Mouse (Mus musculus): Measurements from ENCODE around the gene Fads1.

GRCm38 (mm10) chr19:10197130-10197529 lies 14.4 kb downstream of the Fads1 start:
- TF ChIP-seq POLR2A (IDR thresholded peaks at IDR 0.05; ENCODE audit: borderline replicate concordance, insufficient read depth, low read length) (no peak), CTCF (IDR thresholded peaks at IDR 0.05; ENCODE audit: borderline replicate concordance, insufficient read depth, low read depth, low read length) (no peak)

All from cerebellum, adult 2 months (tissue).